Mouse (Mus musculus) liver, embryonic 14.5 days (tissue): ENCODE results near the gene Cyb5b.

ENCODE experiments used
- CTCF ChIP-seq: IDR thresholded peaks from 2 replicates; pipeline ENCODE4 v1.5.1; 2016; ENCODE audit warnings: antibody characterized with exemption, low read depth, control low read depth
- EP300 ChIP-seq: IDR thresholded peaks from 2 replicates; pipeline ENCODE4 v1.6.1; 2016; ENCODE audit warnings: antibody characterized with exemption, low read depth

DNA sequence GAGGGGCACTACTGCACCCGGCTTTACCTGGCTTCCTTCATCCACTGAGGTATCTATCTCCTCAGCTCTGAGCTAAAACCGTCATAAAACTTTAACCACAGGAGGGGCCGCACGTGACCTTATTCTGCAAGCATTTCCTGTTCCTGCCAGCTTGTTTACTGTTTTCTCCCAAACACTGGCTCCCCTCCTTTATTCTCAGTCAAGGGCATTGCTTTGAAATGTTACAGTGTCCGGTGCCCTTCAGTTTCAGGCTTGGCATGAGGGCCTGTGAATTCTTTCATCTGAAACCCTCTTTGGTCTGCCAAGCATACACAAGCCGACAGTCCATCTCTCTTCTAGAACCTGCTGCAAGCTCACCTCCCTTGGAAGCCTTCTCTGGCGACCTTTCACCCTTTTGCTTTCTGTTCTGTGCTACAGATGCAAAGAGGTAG, 31.6 kb upstream of the Cyb5b start:
- TF ChIP-seq CTCF = no peak
- TF ChIP-seq EP300 = no peak
